Mouse (Mus musculus): Measurements from ENCODE around the gene Skint10. TPM values are rescaled to one million over a fixed set of nuclear protein-coding genes. Genes with fewer than 3 reads are reported as not detected.

Skint10 gene
- polyA plus RNA-seq (2012; ENCODE audit: insufficient read depth, insufficient read length, missing spikeins): not detected in 2 replicates

- Histone ChIP-seq H3K27ac (replicated peaks; ENCODE audit: low read depth, low read length) (no peak within 1 kb of the TSS), H3K4me3 (ENCODE audit: insufficient read depth, low read depth, low read length) (no peak within 1 kb of the TSS), H3K4me1 (ENCODE audit: control insufficient read depth, insufficient read depth, insufficient read length, low read length) (no peaks in the 10 kb centered on the region)
These were observed at the start of gene Skint10 for GRCm38 (mm10) chr4:112774766-112775165. Skint10 (minus strand) TSS chr4:112774866.

GRCm38 (mm10) chr4:112790646-112791045 is 16.0 kb upstream of the Skint10 start:
- Histone ChIP-seq H3K27ac (replicated peaks; ENCODE audit: low read depth, low read length) (no peak overlapping the region), H3K4me3 (ENCODE audit: insufficient read depth, low read depth, low read length) (no peak overlapping the region), H3K4me1 (ENCODE audit: control insufficient read depth, insufficient read depth, insufficient read length, low read length) (no peaks in the 10 kb centered on the region)

Other genes starting within 250 kb of the Skint10 start
- gene Skint2, start 217.7 kb downstream of the Skint10 start, polyA plus RNA-seq (2012; ENCODE audit: insufficient read depth, insufficient read length, missing spikeins): not detected in 2 replicates

Data from brown adipose tissue, adult 24 weeks (tissue).